Mouse (Mus musculus) liver, postnatal 0 days (tissue): Measurements from ENCODE around the gene Vac14. TPM values are rescaled to one million over a fixed set of nuclear protein-coding genes. Genes with fewer than 3 reads are reported as not detected.

ENCODE experiments used
- ATAC-seq: fragments of 200-750 bp; cut with Nextera tagmentation; 2 replicates; pipeline ENCODE4 v1.8.0; 2017; ENCODE audit warnings: mild to moderate bottlenecking, moderate library complexity
- DNase-seq: peaks from one replicate; pipeline ENCODE4 v3.0.0-alpha.2; 2016
- H3K27ac ChIP-seq: fragments of 300-500 bp; sonication (generic); 2 replicates; pipeline ENCODE4 v1.5.1; 2014; ENCODE audit warnings: antibody characterized with exemption, moderate library complexity, mild to moderate bottlenecking, low read depth
- H3K27me3 ChIP-seq: fragments of 300-500 bp; sonication (generic); 2 replicates; pipeline ENCODE4 v1.6.1; 2014; ENCODE audit warnings: low read length, control low read depth, mixed read lengths; ENCODE audit not compliant: insufficient read depth
- H3K36me3 ChIP-seq: fragments of 300-500 bp; sonication (generic); replicated peaks from 2 replicates; pipeline ENCODE4 v1.6.1; 2014; ENCODE audit warnings: mild to moderate bottlenecking, control low read depth, low read length, moderate library complexity, mixed read lengths; ENCODE audit not compliant: insufficient read depth
- H3K4me1 ChIP-seq: fragments of 300-500 bp; sonication (generic); 2 replicates; pipeline ENCODE4 v1.6.1; 2014; ENCODE audit warnings: antibody characterized with exemption, mild to moderate bottlenecking, control low read depth; ENCODE audit not compliant: insufficient read depth
- H3K4me2 ChIP-seq: fragments of 300-500 bp; sonication (generic); 2 replicates; pipeline ENCODE4 v1.6.1; 2014; ENCODE audit warnings: low read depth, mild to moderate bottlenecking, low read length, moderate library complexity, mixed read lengths
- H3K4me3 ChIP-seq: fragments of 300-500 bp; sonication (generic); 2 replicates; pipeline ENCODE4 v1.5.1; 2014; ENCODE audit warnings: low read depth, low read length
- H3K9ac ChIP-seq: fragments of 300-500 bp; sonication (generic); replicated peaks from 2 replicates; pipeline ENCODE4 v1.6.1; 2014; ENCODE audit warnings: mild to moderate bottlenecking, moderate library complexity
- H3K9me3 ChIP-seq: fragments of 300-500 bp; sonication (generic); 2 replicates; pipeline ENCODE4 v1.6.1; 2016; ENCODE audit warnings: mild to moderate bottlenecking, control low read depth, low read length, mixed read lengths
- CTCF ChIP-seq: sonication (generic); IDR thresholded peaks from 2 replicates; pipeline ENCODE4 v1.5.1; 2016; ENCODE audit warnings: antibody characterized with exemption, low read depth
- EP300 ChIP-seq: IDR thresholded peaks from 2 replicates; pipeline ENCODE4 v1.6.1; 2016; ENCODE audit warnings: antibody characterized with exemption, low read depth, mild to moderate bottlenecking
- WGBS: fragments of 180-500 bp; shearing (Covaris S2); extraction: QIAGEN DNeasy Blood & Tissue Kit; methylation state at CpG from one replicate; pipeline ENCODE4 v1.1.7; 2014; ENCODE audit not compliant: insufficient replicate concordance; 5-methylcytosine and 5-hydroxymethylcytosine counted together
- polyA plus RNA-seq: library from polyadenylated mRNA; unstranded; fragments of >200 nt; fragmentation: Nextera tagmentation; extraction: Ambion mirVana; gene quantifications from 2 replicates; pipeline ENCODE4 v1.2.1, GENCODE M21; 2015

Gene Vac14
- polyA plus RNA-seq, 1 experiment from 2014 or later, result 5.5 TPM

DNA sequence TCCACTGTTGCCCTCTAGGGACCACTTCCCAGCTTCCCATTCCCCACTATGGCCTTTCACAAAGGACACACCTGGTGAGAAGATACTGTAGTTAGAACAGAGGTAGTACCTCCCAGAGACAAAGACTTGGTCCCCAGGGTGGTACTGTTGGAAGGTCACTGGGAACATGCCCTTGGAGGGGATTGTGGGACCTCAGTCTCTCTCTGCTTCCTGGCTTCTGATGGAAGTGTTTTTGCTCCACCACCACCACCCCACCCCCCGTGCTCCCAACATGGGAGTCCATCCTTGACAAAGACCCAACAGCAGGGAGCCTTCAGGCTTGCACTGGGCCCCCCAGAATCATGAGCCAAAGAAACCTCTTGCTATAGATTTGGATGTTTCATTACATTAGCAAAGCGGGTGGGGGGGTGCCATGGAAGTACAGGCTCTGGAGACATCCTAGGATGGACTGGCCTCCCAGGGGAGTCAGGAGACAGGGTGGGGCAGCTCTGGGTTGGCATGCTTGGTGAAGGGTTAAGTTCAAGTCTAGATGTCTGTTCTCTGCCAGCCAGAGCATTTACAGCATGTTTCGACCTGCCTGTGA lies 88.0 kb downstream of the Vac14 start:
- WGBS, result 82% methylated on average over 3 of the region's 3 CpGs
- Histone ChIP-seq H3K27ac (no peak overlapping the region), H3K4me3 (no peak overlapping the region), H3K36me3 (peaks cover 5% of the 10 kb centered on the region), H3K4me1 (no peaks in the 10 kb centered on the region), H3K4me2 (no peak overlapping the region), H3K9ac (no peak overlapping the region), H3K9me3 (no peaks in the 10 kb centered on the region), H3K27me3 (no peaks in the 10 kb centered on the region)
- TF ChIP-seq EP300, result no peak
- TF ChIP-seq CTCF, result no peak
- no peak for DNase-seq
- ATAC-seq, result no peak

DNA sequence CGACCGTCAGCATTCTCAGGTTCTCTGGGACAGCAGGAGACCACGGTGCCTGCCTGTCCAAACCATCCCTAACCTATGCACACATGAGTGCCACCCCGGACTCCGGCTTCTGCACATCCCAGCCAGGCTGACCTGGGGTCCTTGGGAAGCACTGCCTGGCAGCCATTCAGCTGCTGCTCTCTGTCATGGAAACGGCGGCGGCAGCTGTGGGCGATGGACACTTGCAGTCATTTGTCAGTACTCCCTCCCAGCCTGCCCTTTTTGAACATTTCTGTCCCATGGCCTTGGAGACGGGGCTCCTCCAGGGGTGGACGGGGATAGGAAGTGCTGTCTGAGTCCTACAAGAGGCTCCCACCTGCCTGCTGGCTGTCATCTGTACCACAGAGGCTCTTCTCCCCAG lies 90.0 kb downstream of the Vac14 start:
- H3K27me3 ChIP-seq, result no peaks in the 10 kb centered on the region
- H3K9ac ChIP-seq, result no peak overlapping the region
- H3K27ac ChIP-seq, result no peak overlapping the region
- no peak overlapping the region for H3K4me3 ChIP-seq
- H3K4me2 ChIP-seq, result no peak overlapping the region
- H3K36me3 ChIP-seq, result peaks cover 18% of the 10 kb centered on the region
- H3K4me1 ChIP-seq, result no peaks in the 10 kb centered on the region
- no peaks in the 10 kb centered on the region for H3K9me3 ChIP-seq
- DNase-seq (no peak), ATAC-seq (no peak)
- 83% methylated on average over 11 of the region's 11 CpGs for WGBS
- TF ChIP-seq EP300 (no peak), CTCF (no peak)

DNA sequence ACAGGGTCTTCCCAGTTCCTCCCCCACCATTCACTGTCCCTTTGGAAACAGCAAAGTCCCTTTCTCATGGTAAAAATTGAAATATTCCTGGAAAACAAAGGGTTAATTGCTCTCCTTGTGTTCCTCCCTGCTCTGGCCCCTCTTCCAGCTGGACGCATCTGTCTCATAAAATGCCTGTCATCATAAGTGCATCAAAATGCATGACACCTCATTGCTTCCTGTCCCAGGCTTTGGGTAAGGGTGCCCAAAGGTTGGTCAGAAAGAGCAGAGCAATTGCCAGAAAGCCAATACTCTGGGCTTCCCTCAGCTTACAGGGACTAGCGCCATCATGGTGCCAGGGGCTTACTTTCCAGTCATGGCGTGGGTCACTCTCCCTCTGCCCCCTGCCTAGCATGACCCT lies 92.2 kb downstream of the Vac14 start:
- Histone ChIP-seq H3K4me3 (no peak overlapping the region), H3K4me1 (no peaks in the 10 kb centered on the region), H3K36me3 (peaks cover 18% of the 10 kb centered on the region), H3K4me2 (no peak overlapping the region), H3K9me3 (no peaks in the 10 kb centered on the region), H3K27me3 (no peaks in the 10 kb centered on the region), H3K9ac (no peak overlapping the region), H3K27ac (0 out of 2 replicates have a peak overlapping the region, but pooled peaks have one; percentile 22)
- ATAC-seq (no peak), DNase-seq (no peak)
- TF ChIP-seq EP300 (no peak), CTCF (no peak)
- WGBS, result 84% methylated on average over 3 of the region's 3 CpGs

DNA sequence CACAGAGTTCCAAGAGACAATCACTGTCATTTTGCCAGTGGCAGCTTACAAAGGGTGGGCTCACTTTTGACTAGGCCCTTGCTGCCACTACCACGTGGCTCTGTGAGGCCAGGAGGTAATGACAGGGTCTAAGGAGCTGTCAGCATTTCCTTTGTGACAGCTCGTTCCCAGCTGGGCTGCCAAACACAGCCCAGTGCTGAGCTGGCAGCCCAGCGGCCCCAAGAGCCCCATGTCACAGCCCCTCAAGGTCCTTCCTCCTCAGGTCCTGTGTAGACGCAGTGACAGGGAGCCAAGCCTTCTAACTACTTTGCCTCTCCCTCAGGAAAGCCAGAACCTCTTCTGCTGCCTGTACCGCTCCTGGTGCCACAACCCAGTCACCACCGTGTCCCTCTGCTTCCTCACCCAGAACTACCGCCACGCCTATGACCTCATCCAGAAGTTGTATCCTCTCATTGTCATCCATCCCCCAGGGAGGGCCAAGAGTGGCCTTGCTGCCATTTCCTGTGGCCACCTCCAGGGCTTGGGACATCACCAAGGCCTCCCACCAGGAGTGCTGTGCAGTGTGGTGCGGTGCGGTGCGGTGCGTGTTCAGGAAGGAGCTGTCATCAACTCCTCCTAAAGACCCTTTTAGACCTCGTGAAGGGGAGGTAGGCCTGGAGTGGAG lies 93.0 kb downstream of the Vac14 start:
- H3K36me3 ChIP-seq, result peaks cover 18% of the 10 kb centered on the region
- H3K27ac ChIP-seq, result peak overlapping the region; percentile 22; the same call in 1 of the 2 replicates

GRCm38 (mm10) chr8:110713073-110713472 lies 94.7 kb downstream of the Vac14 start:
- no peaks in the 10 kb centered on the region for H3K27me3 ChIP-seq

More for the DNA sequence above, 93.0 kb downstream of the Vac14 start:
- Histone ChIP-seq H3K27me3 (no peaks in the 10 kb centered on the region), H3K9ac (no peak overlapping the region), H3K4me3 (no peak overlapping the region), H3K9me3 (no peaks in the 10 kb centered on the region), H3K4me1 (no peaks in the 10 kb centered on the region), H3K4me2 (no peak overlapping the region)
- TF ChIP-seq CTCF, result no peak; the same call in 1 of the 2 replicates
- TF ChIP-seq EP300, result no peak
- DNase-seq (no peak), ATAC-seq (peak; percentile 48; the same call in 1 of the 2 replicates)
- 67% methylated on average over 13 of the region's 13 CpGs for WGBS

GRCm38 (mm10) chr8:110714827-110715519 lies 96.6 kb downstream of the Vac14 start:
- TF ChIP-seq CTCF (no peak), EP300 (no peak)
- DNase-seq (no peak), ATAC-seq (no peak)
- peaks cover 18% of the 10 kb centered on the region for H3K36me3 ChIP-seq
- no peaks in the 10 kb centered on the region for H3K9me3 ChIP-seq
- H3K4me1 ChIP-seq, result peaks cover 3% of the 10 kb centered on the region; the same call in 1 of the 2 replicates
- H3K4me2 ChIP-seq, result no peak overlapping the region
- WGBS, result 85% methylated on average over 15 of the region's 15 CpGs
- H3K9ac ChIP-seq, result no peak overlapping the region
- no peak overlapping the region for H3K4me3 ChIP-seq
- H3K27ac ChIP-seq, result no peak overlapping the region
- 0 out of 2 replicates have a peak, but pooled peaks cover under 1% of the 10 kb centered on the region for H3K27me3 ChIP-seq

More at GRCm38 (mm10) chr8:110713073-110713472, 94.7 kb downstream of the Vac14 start:
- no peak for DNase-seq
- no peak overlapping the region for H3K4me3 ChIP-seq
- H3K4me2 ChIP-seq, result no peak overlapping the region
- no peak for ATAC-seq
- H3K27ac ChIP-seq, result no peak overlapping the region
- TF ChIP-seq EP300 (no peak), CTCF (no peak)
- 76% methylated on average over 7 of the region's 7 CpGs for WGBS
- no peaks in the 10 kb centered on the region for H3K4me1 ChIP-seq
- H3K9ac ChIP-seq, result no peak overlapping the region
- H3K9me3 ChIP-seq, result no peaks in the 10 kb centered on the region
- H3K36me3 ChIP-seq, result peaks cover 18% of the 10 kb centered on the region
